Mouse (Mus musculus) heart, embryonic 14.5 days (tissue): ENCODE measurements around the gene Msi1. TPM values are rescaled to one million over a fixed set of nuclear protein-coding genes. Genes with fewer than 3 reads are reported as not detected.

Source experiments
- ATAC-seq: fragments of 200-750 bp; cut with Nextera tagmentation; 2 replicates; pipeline ENCODE4 v1.8.0; 2017; ENCODE audit warnings: low read depth, moderate TSS enrichment; ENCODE audit not compliant: insufficient number of reproducible peaks, insufficient read depth, low FRiP score
- H3K27ac ChIP-seq, 2 experiments: fragments of 200-500 bp in 1 of 2; fragments of 300-500 bp in 1 of 2; sonication (generic) in 1 of 2; replicated peaks in 1 of 2; 2 replicates each; pipeline ENCODE4 v1.5.1; 2012 to 2014; ENCODE audit warnings: low read depth in 2 of 2, low read length in 2 of 2, control low read depth in 1 of 2, mild to moderate bottlenecking in 1 of 2, mixed read lengths in 1 of 2; ENCODE audit not compliant: control insufficient read depth in 1 of 2, insufficient read depth in 1 of 2
- H3K27me3 ChIP-seq: fragments of 300-500 bp; sonication (generic); 2 replicates; pipeline ENCODE4 v1.6.1; 2014; ENCODE audit warnings: mild to moderate bottlenecking, low read length, control low read depth; ENCODE audit not compliant: control insufficient read depth, insufficient read depth
- H3K36me3 ChIP-seq: fragments of 300-500 bp; sonication (generic); 2 replicates; pipeline ENCODE4 v1.6.1; 2014; ENCODE audit warnings: mild to moderate bottlenecking, control low read depth, low read length, mixed read lengths; ENCODE audit not compliant: control insufficient read depth, insufficient read depth
- H3K4me1 ChIP-seq, 2 experiments: fragments of 200-500 bp in 1 of 2; fragments of 300-500 bp in 1 of 2; sonication (generic) in 1 of 2; 2 replicates each; pipeline ENCODE4 v1.6.1; 2012 to 2014; ENCODE audit warnings: low read length in 2 of 2, control low read depth in 1 of 2, mixed read lengths in 1 of 2; ENCODE audit not compliant: control insufficient read depth in 2 of 2, insufficient read depth in 2 of 2
- H3K4me2 ChIP-seq: fragments of 300-500 bp; sonication (generic); 2 replicates; pipeline ENCODE4 v1.6.1; 2014; ENCODE audit warnings: mild to moderate bottlenecking, low read length
- H3K4me3 ChIP-seq, 2 experiments: fragments of 200-500 bp in 1 of 2; fragments of 300-500 bp in 1 of 2; sonication (generic) in 1 of 2; 2 replicates each; pipeline ENCODE4 v1.5.1; 2012 to 2014; ENCODE audit warnings: low read length in 2 of 2, mild to moderate bottlenecking in 2 of 2, control low read depth in 1 of 2, low read depth in 1 of 2, moderate library complexity in 1 of 2; ENCODE audit not compliant: control insufficient read depth in 1 of 2, insufficient read depth in 1 of 2
- H3K9ac ChIP-seq: fragments of 300-500 bp; sonication (generic); 2 replicates; pipeline ENCODE4 v1.6.1; 2014; ENCODE audit warnings: mild to moderate bottlenecking, low read length
- H3K9me3 ChIP-seq: fragments of 300-500 bp; sonication (generic); 2 replicates; pipeline ENCODE4 v1.6.1; 2016; ENCODE audit warnings: low read length, control low read depth; ENCODE audit not compliant: control insufficient read depth
- WGBS: fragments of 180-500 bp; shearing (Covaris S2); extraction: QIAGEN DNeasy Blood & Tissue Kit; methylation state at CpG from one replicate; pipeline ENCODE4 v1.1.7; 2014; 5-methylcytosine and 5-hydroxymethylcytosine counted together
- polyA plus RNA-seq: library from polyadenylated mRNA; unstranded; fragments of >200 nt; fragmentation: Nextera tagmentation; extraction: Ambion mirVana; gene quantifications from 2 replicates; pipeline ENCODE4 v1.2.1, GENCODE M21; 2014

Msi1 gene
- polyA plus RNA-seq, 1 experiment from 2014 or later, result 3.3 TPM

- WGBS, result 78% methylated on average over 7 of the region's 7 CpGs
- H3K27ac ChIP-seq, result no peak overlapping the region
- H3K4me1 ChIP-seq, result peaks cover 4 to 10% of the 10 kb centered on the region in 2 experiments
- H3K4me2 ChIP-seq, result no peak overlapping the region
- no peak overlapping the region for H3K9ac ChIP-seq
- 0 out of 2 replicates have a peak, but pooled peaks cover 5% of the 10 kb centered on the region for H3K36me3 ChIP-seq
- H3K9me3 ChIP-seq, result no peaks in the 10 kb centered on the region
- H3K4me3 ChIP-seq, result no peak overlapping the region
- no peaks in the 10 kb centered on the region for H3K27me3 ChIP-seq
- no peak for ATAC-seq
These were observed 26.4 kb downstream of the Msi1 start for GRCm38 (mm10) chr5:115455838-115456237.

- ATAC-seq, result no peak
- 65% methylated on average over 13 of the region's 13 CpGs for WGBS
These were observed 29.5 kb downstream of the Msi1 start for GRCm38 (mm10) chr5:115458918-115459317.

GRCm38 (mm10) chr5:115464408-115465115, 35.2 kb downstream of the Msi1 start:
- Histone ChIP-seq H3K36me3 (no peaks in the 10 kb centered on the region), H3K4me3 (no peak overlapping the region), H3K9me3 (no peaks in the 10 kb centered on the region), H3K9ac (no peak overlapping the region), H3K27me3 (no peaks in the 10 kb centered on the region), H3K27ac (no peak overlapping the region), H3K4me2 (no peak overlapping the region), H3K4me1 (no peaks in the 10 kb centered on the region)
- ATAC-seq, result no peak
- 74% methylated on average over 18 of the region's 18 CpGs for WGBS

More at GRCm38 (mm10) chr5:115458918-115459317, 29.5 kb downstream of the Msi1 start:
- peaks cover 0 to 2% of the 10 kb centered on the region in 2 experiments; a peak in 3 of 4 replicates for H3K4me1 ChIP-seq
- H3K27ac ChIP-seq, result no peak overlapping the region
- no peak overlapping the region for H3K4me3 ChIP-seq
- no peaks in the 10 kb centered on the region for H3K27me3 ChIP-seq
- no peaks in the 10 kb centered on the region for H3K9me3 ChIP-seq
- H3K9ac ChIP-seq, result no peak overlapping the region
- no peaks in the 10 kb centered on the region for H3K36me3 ChIP-seq
- H3K4me2 ChIP-seq, result no peak overlapping the region

GRCm38 (mm10) chr5:115465642-115466420, 36.4 kb downstream of the Msi1 start, which contains the start of gene Pla2g1b:
Gene Pla2g1b (plus strand): TSS chr5:115466262.
- no peak within 1 kb of the TSS for H3K4me2 ChIP-seq
- H3K27ac ChIP-seq, result no peak within 1 kb of the TSS
- H3K27me3 ChIP-seq, result no peaks in the 10 kb centered on the region
- H3K36me3 ChIP-seq, result no peaks in the 10 kb centered on the region
- H3K9ac ChIP-seq, result no peak within 1 kb of the TSS
- no peaks in the 10 kb centered on the region for H3K9me3 ChIP-seq
- H3K4me3 ChIP-seq, result no peak within 1 kb of the TSS
- ATAC-seq, result no peak
- H3K4me1 ChIP-seq, result no peaks in the 10 kb centered on the region
- WGBS, result 36% methylated on average over 9 of the region's 9 CpGs

GRCm38 (mm10) chr5:115469791-115470190, 40.4 kb downstream of the Msi1 start:
- Histone ChIP-seq H3K4me3 (no peak overlapping the region), H3K27me3 (no peaks in the 10 kb centered on the region), H3K36me3 (no peaks in the 10 kb centered on the region), H3K4me2 (no peak overlapping the region), H3K9me3 (no peaks in the 10 kb centered on the region), H3K9ac (no peak overlapping the region), H3K27ac (no peak overlapping the region), H3K4me1 (peaks cover 0 to 2% of the 10 kb centered on the region in 2 experiments; a peak in 1 of 4 replicates)
- WGBS, result 58% methylated on average over 6 of the region's 6 CpGs
- ATAC-seq, result no peak

GRCm38 (mm10) chr5:115470766-115471531, 41.5 kb downstream of the Msi1 start:
- peaks cover 0 to 6% of the 10 kb centered on the region in 2 experiments; a peak in 2 of 4 replicates for H3K4me1 ChIP-seq
- H3K27ac ChIP-seq, result no peak overlapping the region
- ATAC-seq, result no peak
- no peaks in the 10 kb centered on the region for H3K9me3 ChIP-seq
- no peak overlapping the region for H3K4me3 ChIP-seq
- H3K36me3 ChIP-seq, result no peaks in the 10 kb centered on the region
- WGBS, result 26% methylated on average over 20 of the region's 20 CpGs
- no peaks in the 10 kb centered on the region for H3K27me3 ChIP-seq
- peak overlapping the region; percentile 34; the same call in 1 of the 2 replicates for H3K4me2 ChIP-seq
- no peak overlapping the region for H3K9ac ChIP-seq

GRCm38 (mm10) chr5:115473191-115473590, 43.8 kb downstream of the Msi1 start:
- H3K4me3 ChIP-seq, result no peak overlapping the region
- peaks cover 0 to 8% of the 10 kb centered on the region in 2 experiments; a peak in 2 of 4 replicates for H3K4me1 ChIP-seq
- H3K36me3 ChIP-seq, result peaks cover 4% of the 10 kb centered on the region
- no peak for ATAC-seq
- H3K9ac ChIP-seq, result no peak overlapping the region
- no peak overlapping the region for H3K4me2 ChIP-seq
- WGBS, result 70% methylated on average over 10 of the region's 10 CpGs
- no peak overlapping the region for H3K27ac ChIP-seq
- H3K27me3 ChIP-seq, result no peaks in the 10 kb centered on the region
- no peaks in the 10 kb centered on the region for H3K9me3 ChIP-seq
